Mouse (Mus musculus): Measurements from ENCODE around the gene Tnfrsf11a.

DNA sequence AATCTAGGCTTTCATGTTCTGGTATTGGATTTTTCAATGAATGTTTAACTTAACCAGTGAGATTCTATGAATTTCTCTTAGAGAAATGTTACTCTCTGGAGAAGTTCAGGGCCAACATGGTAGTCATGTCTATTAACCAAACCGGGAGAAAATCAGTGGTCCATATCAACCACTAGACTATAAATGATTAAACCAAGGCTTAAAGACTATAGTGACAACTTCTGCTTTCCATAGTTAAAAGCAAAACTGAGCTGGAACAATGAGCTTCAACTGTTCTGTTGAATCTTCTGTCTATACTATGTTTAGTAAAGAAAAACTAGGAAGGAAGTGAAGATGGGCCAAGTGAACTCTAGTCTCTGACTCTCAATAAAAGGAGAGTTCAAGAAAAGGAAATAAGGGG is 34.1 kb upstream of the Tnfrsf11a start:
- no peak for TF ChIP-seq EP300 (optimal IDR thresholded peaks at IDR 0.05)
- TF ChIP-seq CTCF (IDR thresholded peaks at IDR 0.05; ENCODE audit: low read depth) = no peak

All from stomach, postnatal 0 days (tissue).